Mouse (Mus musculus): ENCODE data around the gene Olig2.

- TF ChIP-seq EP300 (IDR thresholded peaks at IDR 0.05), result no peak
- no peak for TF ChIP-seq CTCF (IDR thresholded peaks at IDR 0.05)
Measured at GRCm38 (mm10) chr16:91269468-91270211, 44.4 kb downstream of the Olig2 start, which contains the start of gene Olig1.

All from lung, postnatal 0 days (tissue).